Mouse (Mus musculus): ENCODE measurements at regions not wholly inside any gene's neighbourhood (a gene's known extent, or its start where the extent isn't known, plus 50 kb on each side); places are given as distances from the start of the nearest gene placed in this dataset.
A peak's percentile ranks its signal among the peaks of the same experiment; 100 is the strongest.
"Not testable (repeated sequence)": the region's sequence is repeated elsewhere in the genome, so short reads cannot be mapped to it uniquely, and the experiment has no call there.

DNA sequence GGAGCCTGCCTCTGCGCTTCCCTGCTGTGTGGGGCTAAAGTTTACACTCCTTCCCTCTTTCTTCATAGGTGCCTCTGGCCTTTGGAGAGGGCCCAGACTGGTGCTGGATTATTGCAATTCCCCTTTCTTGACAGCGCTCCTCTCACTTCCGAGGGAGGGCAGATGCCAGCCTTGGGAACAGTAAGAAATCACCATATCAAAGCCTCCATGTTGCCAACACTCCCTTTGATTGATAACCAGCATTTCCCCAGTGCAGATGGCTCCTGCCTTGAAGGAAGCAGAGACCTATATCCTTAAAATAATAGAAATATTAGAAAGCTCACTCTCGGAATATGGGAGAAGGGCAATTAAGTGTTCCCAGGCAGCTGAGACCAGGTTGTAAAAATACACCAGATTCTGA is 63.1 kb upstream of the Cep295 start:
- ChIA-PET CTCF (no interaction called here), POLR2A (interaction anchor here (0.5 kb wide), 1 partner anchor 13 kb away, joined by 6 read pairs; no protein-coding TSS in a partner anchor)
- DNase-seq (ENCODE audit: low read depth, low spot score) (no peak), ATAC-seq (no peak)
- no peak for TF ChIP-seq CTCF (IDR thresholded peaks at IDR 0.05)
- in situ Hi-C loops (cut with MboI; ENCODE audit: low pct_unique_long_range_greater_than_20kb), result no loop called here
- H3K27me3 ChIP-seq, result peaks cover 25% of the 10 kb centered on the region

DNA sequence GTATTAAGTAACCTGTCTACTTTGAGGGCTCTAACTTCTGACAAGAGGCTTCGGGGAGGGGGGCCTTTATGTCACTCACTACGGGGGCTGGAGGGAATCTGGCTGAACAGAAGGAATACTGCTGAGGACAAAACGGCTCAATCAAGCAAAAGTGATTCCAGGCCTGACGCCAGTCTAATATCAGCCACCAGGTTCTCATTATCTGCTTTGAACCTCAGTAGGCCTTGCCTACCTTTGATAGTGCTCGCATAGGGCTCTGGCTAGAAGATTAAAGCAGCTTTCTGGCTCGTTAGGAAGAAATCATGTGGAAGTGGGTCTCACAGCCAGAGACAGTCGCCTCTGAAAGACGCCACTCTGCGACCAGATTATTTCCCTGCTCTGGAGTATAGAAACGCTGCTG is 64.3 kb upstream of the Cep295 start:
- no peak for ATAC-seq
- POLR2A ChIA-PET, result no interaction called here

DNA sequence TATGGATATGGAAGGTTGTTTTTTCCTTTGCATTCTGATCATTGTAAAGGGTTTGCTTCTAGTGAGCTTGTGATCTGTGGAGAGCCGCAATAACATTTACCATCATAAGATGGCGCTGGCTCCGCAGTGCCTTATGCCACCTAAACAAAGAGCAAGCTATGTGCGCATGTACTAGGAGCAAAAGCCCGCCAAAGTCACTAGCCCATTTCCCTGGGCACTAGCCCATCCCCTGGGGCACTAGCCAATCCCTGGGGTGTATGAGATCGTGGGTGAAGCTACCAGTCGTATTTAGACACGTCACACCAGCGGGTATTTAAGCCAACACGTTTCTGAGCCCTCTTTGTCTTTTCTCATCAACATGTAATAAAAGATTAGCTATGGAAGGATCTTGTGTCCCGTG is 59.0 kb upstream of the Smco4 start:
- CTCF ChIA-PET, result interaction anchor here (0.9 to 1.6 kb wide), 3 partner anchors 8 to 175 kb away, joined by 3 to 4 read pairs (median 3); no protein-coding TSS in a partner anchor
- DNase-seq (ENCODE audit: low read depth, low spot score); ATAC-seq; POLR2A ChIA-PET; in situ Hi-C loops (cut with MboI; ENCODE audit: low pct_unique_long_range_greater_than_20kb): not testable (repeated sequence)
- peaks cover 18% of the 10 kb centered on the region for H3K27me3 ChIP-seq
- TF ChIP-seq CTCF (IDR thresholded peaks at IDR 0.05), result peak; percentile 37

More for the DNA sequence above, 64.3 kb upstream of the Cep295 start:
- in situ Hi-C loops (cut with MboI; ENCODE audit: low pct_unique_long_range_greater_than_20kb), result no loop called here
- peaks cover 25% of the 10 kb centered on the region for H3K27me3 ChIP-seq
- DNase-seq (ENCODE audit: low read depth, low spot score), result no peak
- TF ChIP-seq CTCF (IDR thresholded peaks at IDR 0.05), result no peak
- CTCF ChIA-PET, result no interaction called here

DNA sequence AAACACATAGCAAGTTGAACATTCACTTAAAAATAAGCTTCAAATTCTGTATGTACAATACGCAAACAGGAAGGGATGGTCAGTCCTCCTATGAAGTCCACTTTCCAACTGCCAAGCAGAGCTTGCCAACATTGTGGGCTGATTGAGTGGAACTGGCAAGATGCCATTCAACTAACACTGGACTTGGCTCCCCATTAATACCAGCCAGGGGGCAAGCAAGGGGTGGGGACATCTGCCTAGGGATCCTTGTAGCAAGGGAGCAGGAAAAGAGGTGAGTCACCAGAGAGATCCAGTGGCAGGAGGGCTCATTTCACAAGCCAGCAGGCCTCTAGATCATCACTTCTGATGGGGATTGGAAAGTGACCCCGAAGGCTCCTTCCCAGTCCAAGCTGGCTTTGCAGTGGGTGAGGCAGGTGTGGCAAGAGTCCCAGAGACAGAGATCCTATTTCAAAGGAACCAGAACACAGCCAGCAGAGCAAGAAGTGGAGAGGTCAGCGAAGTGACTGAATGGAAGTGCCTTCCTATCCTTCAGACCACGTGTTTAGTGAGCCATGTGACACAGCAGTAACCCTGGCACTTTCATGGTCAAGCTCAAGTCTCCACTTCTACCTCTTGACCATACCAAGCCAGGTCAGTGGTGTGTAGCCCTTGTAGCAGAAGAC is 53.8 kb upstream of the Smco4 start:
- DNase-seq (ENCODE audit: low read depth, low spot score) (peak; percentile 2), ATAC-seq (no peak)
- H3K27me3 ChIP-seq, result no peaks in the 10 kb centered on the region
- TF ChIP-seq CTCF (IDR thresholded peaks at IDR 0.05), result no peak
- in situ Hi-C loops (cut with MboI; ENCODE audit: low pct_unique_long_range_greater_than_20kb), result no loop called here
- CTCF ChIA-PET, result no interaction called here
- POLR2A ChIA-PET, result no interaction called here

DNA sequence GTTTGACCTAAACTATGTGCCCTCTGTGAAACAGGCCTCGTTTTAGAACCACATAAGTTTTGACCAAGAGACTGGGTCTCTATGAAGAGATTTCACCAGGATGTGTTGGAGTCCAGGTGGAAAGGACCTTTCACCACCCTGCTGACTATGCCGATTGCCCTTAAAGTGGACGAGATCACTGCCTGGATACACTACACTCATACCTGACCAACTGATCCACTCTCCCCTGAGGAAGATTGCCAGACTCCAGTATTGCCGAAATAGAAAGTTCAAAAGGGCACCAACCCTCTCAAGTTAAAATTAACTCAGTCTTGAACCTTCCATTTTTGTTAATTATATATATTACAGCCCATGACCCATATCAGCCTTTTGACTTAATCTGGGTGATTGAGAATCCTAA is 51.1 kb upstream of the Smco4 start:
- in situ Hi-C loops (cut with MboI; ENCODE audit: low pct_unique_long_range_greater_than_20kb), result no loop called here
- ChIA-PET CTCF (no interaction called here), POLR2A (no interaction called here)
- no peak for TF ChIP-seq CTCF (IDR thresholded peaks at IDR 0.05)
- DNase-seq (ENCODE audit: low read depth, low spot score), result no peak
- peaks cover 18% of the 10 kb centered on the region for H3K27me3 ChIP-seq
- ATAC-seq, result no peak

Measured in Patski (cell line).